Comparison of ENCODE assay signal across 8 mouse cellular contexts in genomic region chr3:89418170-89418860, GRCm38 (mm10). TPM values are rescaled to one million over a fixed set of nuclear protein-coding genes. Genes with fewer than 3 reads are reported as not detected.
DNase-seq lines count a peak whose midpoint lies in the region; ATAC-seq lines count a peak whose summit lies in the region.

Gene Cks1b, minus strand, starts transcription at chr3:89418383.
Gene Shc1, plus strand, starts transcription at chr3:89418443.

- H3K27ac ChIP-seq in heart, embryonic 14.5 days (replicated peaks in 1 of 2; ENCODE audit: control insufficient read depth in 1 of 2, insufficient read depth in 1 of 2, low read depth in 2 of 2, low read length in 2 of 2): peak within 1 kb of the TSS; percentile 91 to 99
- peak within 1 kb of the TSS; percentile 98 for H3K27ac ChIP-seq in liver, embryonic 13.5 days
- H3K27ac ChIP-seq in stomach, embryonic 16.5 days (ENCODE audit: low read length): peak within 1 kb of the TSS; percentile 99

- no peaks in the 10 kb centered on the region for H3K9me3 ChIP-seq in heart, embryonic 14.5 days (ENCODE audit: control insufficient read depth, low read length)
- H3K9me3 ChIP-seq in liver, embryonic 13.5 days (replicated peaks): 0 out of 2 replicates have a peak, but pooled peaks cover 2% of the 10 kb centered on the region
- no peaks in the 10 kb centered on the region for H3K9me3 ChIP-seq in stomach, embryonic 16.5 days (replicated peaks; ENCODE audit: control insufficient read depth, low read length)

- peak; percentile 98 for ATAC-seq in CD4-positive, CD25-positive, alpha-beta regulatory T cell, adult 4 months
- ATAC-seq in heart, embryonic 14.5 days (ENCODE audit: insufficient number of reproducible peaks, insufficient read depth, low FRiP score, low read depth): peak; percentile 89
- ATAC-seq in liver, embryonic 13.5 days (ENCODE audit: low read depth): peak; percentile 89
- ATAC-seq in stomach, embryonic 16.5 days (ENCODE audit: insufficient read depth, low FRiP score): peak; percentile 94

- H3K4me2 ChIP-seq in heart, embryonic 14.5 days (ENCODE audit: low read length): peak within 1 kb of the TSS; percentile 87
- H3K4me2 ChIP-seq in liver, embryonic 13.5 days: peak within 1 kb of the TSS; percentile 97
- peak within 1 kb of the TSS; percentile 78 for H3K4me2 ChIP-seq in stomach, embryonic 16.5 days (ENCODE audit: low read depth, low read length)

- H3K4me1 ChIP-seq in heart, embryonic 14.5 days (ENCODE audit: control insufficient read depth in 2 of 2, insufficient read depth in 2 of 2, low read length in 2 of 2): peaks cover 14 to 41% of the 10 kb centered on the region in 2 experiments
- H3K4me1 ChIP-seq in liver, embryonic 13.5 days (replicated peaks): peaks cover 61% of the 10 kb centered on the region
- peaks cover 32% of the 10 kb centered on the region for H3K4me1 ChIP-seq in stomach, embryonic 16.5 days (ENCODE audit: control insufficient read depth, insufficient read depth, low read length)

- peaks cover 33% of the 10 kb centered on the region for H3K36me3 ChIP-seq in heart, embryonic 14.5 days (ENCODE audit: control insufficient read depth, insufficient read depth, low read length)
- peaks cover 46% of the 10 kb centered on the region for H3K36me3 ChIP-seq in liver, embryonic 13.5 days
- H3K36me3 ChIP-seq in stomach, embryonic 16.5 days (ENCODE audit: control insufficient read depth, insufficient read depth, low read length): peaks cover 18% of the 10 kb centered on the region

- H3K27me3 ChIP-seq in heart, embryonic 14.5 days (ENCODE audit: control insufficient read depth, insufficient read depth, low read length): no peaks in the 10 kb centered on the region
- no peaks in the 10 kb centered on the region for H3K27me3 ChIP-seq in liver, embryonic 13.5 days
- H3K27me3 ChIP-seq in stomach, embryonic 16.5 days (ENCODE audit: control insufficient read depth, insufficient read depth, low read length): no peaks in the 10 kb centered on the region

- H3K4me3 ChIP-seq in heart, embryonic 14.5 days (ENCODE audit: control insufficient read depth in 1 of 2, insufficient read depth in 1 of 2, low read depth in 1 of 2, low read length in 2 of 2): peak within 1 kb of the TSS; percentile 59 to 75
- peak within 1 kb of the TSS; percentile 76 for H3K4me3 ChIP-seq in liver, embryonic 13.5 days (replicated peaks)
- peak within 1 kb of the TSS; percentile 70 for H3K4me3 ChIP-seq in stomach, embryonic 16.5 days (replicated peaks; ENCODE audit: low read length)

- under 1% methylated on average over 39 of the region's 39 CpGs for WGBS in heart, embryonic 14.5 days
- under 1% methylated on average over 39 of the region's 39 CpGs for WGBS in liver, embryonic 13.5 days (ENCODE audit: insufficient replicate concordance)
- under 1% methylated on average over 39 of the region's 39 CpGs for WGBS in stomach, embryonic 16.5 days

- H3K9ac ChIP-seq in heart, embryonic 14.5 days (ENCODE audit: low read length): peak within 1 kb of the TSS; percentile 84
- peak within 1 kb of the TSS; percentile 89 for H3K9ac ChIP-seq in liver, embryonic 13.5 days
- peak within 1 kb of the TSS; percentile 79 for H3K9ac ChIP-seq in stomach, embryonic 16.5 days (ENCODE audit: low read length)

- peak; percentile 94 for DNase-seq in c-Kit-negative CD71-positive TER-119-positive erythroid progenitor cells, embryonic 14.5 days (ENCODE audit: low read depth, low spot score)
- peak; percentile 99 for DNase-seq in fibroblast of lung, adult 2 months (ENCODE audit: low read depth)
- peak; percentile 98 for DNase-seq in kidney, postnatal 14 days
- DNase-seq in liver, embryonic 13.5 days: peak; percentile 94
- DNase-seq in neural tube, embryonic 10.5 days (ENCODE audit: extremely low spot score, low spot score): peak; percentile 92

RNA-seq across cellular contexts. Expression of gene Cks1b, which starts in this region (rescaled TPM):
- 10 to 100 TPM; 21.6 to 40.2 TPM for polyA plus RNA-seq in CD4-positive, CD25-positive, alpha-beta regulatory T cell, adult 4 months (2017; shearing (Covaris generic))
- 354 and 368 TPM in 2 replicates for polyA plus RNA-seq in heart, embryonic 14.5 days (2014; fragmentation: Nextera tagmentation; extraction: Ambion mirVana)
- 282 and 301 TPM in 2 replicates for polyA plus RNA-seq in liver, embryonic 13.5 days (2015; fragmentation: Nextera tagmentation; extraction: Ambion mirVana)
- 322 and 323 TPM in 2 replicates for polyA plus RNA-seq in stomach, embryonic 16.5 days (2015; fragmentation: Nextera tagmentation; extraction: Ambion mirVana)

RNA-seq across cellular contexts. Expression of gene Shc1, which starts in this region (rescaled TPM):
- 10 to 100 TPM; 33.2 to 35.2 TPM for polyA plus RNA-seq in CD4-positive, CD25-positive, alpha-beta regulatory T cell, adult 4 months (2017; shearing (Covaris generic))
- polyA plus RNA-seq in heart, embryonic 14.5 days (2014; fragmentation: Nextera tagmentation; extraction: Ambion mirVana): 48.0 and 50.5 TPM in 2 replicates
- 42.3 and 51.4 TPM in 2 replicates for polyA plus RNA-seq in liver, embryonic 13.5 days (2015; fragmentation: Nextera tagmentation; extraction: Ambion mirVana)
- 96.5 and 103 TPM in 2 replicates for polyA plus RNA-seq in stomach, embryonic 16.5 days (2015; fragmentation: Nextera tagmentation; extraction: Ambion mirVana)

Comparison
In these comparisons a context has a peak if more than half of its experiments do, and no peak if none do; other contexts are left out.
1. Peak in every context shown above with its lines: DNase-seq, ATAC-seq, H3K4me3 ChIP-seq and H3K27ac ChIP-seq.